Mouse (Mus musculus): ENCODE measurements at regions not wholly inside any gene's neighbourhood (a gene's known extent, or its start where the extent isn't known, plus 50 kb on each side); places are given as distances from the start of the nearest gene placed in this dataset.
A peak's percentile ranks its signal among the peaks of the same experiment; 100 is the strongest.

DNA sequence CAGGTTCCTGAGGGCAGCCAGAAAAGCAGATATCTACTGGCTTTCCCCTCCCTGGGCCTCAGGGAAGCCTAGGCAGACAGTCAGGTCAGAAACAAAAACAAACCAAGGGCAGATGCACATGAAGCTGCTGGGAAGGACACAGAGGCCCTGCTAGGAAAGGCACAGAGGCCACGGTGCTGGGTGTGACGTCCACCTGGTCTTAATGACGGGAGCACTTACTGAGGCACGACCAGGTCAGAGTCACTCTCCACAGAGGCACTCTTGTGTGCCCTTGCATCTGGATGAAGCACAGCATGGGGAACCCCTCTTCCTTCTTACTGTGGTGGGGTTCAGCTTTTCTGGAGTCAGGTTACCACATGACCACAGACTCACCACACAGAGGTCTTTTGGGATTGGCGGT lies 251.6 kb upstream of the Zmiz1 start:
- DNase-seq (ENCODE audit: low spot score) = no peak
- 51% methylated on average over 5 of the region's 5 CpGs for WGBS
- Histone ChIP-seq H3K36me3 (ENCODE audit: control insufficient read depth, insufficient read depth, low read length) (no peaks in the 10 kb centered on the region), H3K4me3 (ENCODE audit: low read depth, low read length) (no peak overlapping the region), H3K4me1 (replicated peaks; ENCODE audit: control insufficient read depth, insufficient read depth, low read length) (peaks cover 18% of the 10 kb centered on the region), H3K9me3 (ENCODE audit: control insufficient read depth, low read length) (no peaks in the 10 kb centered on the region), H3K27ac (ENCODE audit: low read depth) (no peak overlapping the region), H3K4me2 (ENCODE audit: low read length) (no peak overlapping the region), H3K9ac (ENCODE audit: low read length) (no peak overlapping the region), H3K27me3 (replicated peaks; ENCODE audit: control insufficient read depth, insufficient read depth, low read length) (no peaks in the 10 kb centered on the region)
- no peak for ATAC-seq (replicated peaks; ENCODE audit: low FRiP score, low TSS enrichment, low read depth)

DNA sequence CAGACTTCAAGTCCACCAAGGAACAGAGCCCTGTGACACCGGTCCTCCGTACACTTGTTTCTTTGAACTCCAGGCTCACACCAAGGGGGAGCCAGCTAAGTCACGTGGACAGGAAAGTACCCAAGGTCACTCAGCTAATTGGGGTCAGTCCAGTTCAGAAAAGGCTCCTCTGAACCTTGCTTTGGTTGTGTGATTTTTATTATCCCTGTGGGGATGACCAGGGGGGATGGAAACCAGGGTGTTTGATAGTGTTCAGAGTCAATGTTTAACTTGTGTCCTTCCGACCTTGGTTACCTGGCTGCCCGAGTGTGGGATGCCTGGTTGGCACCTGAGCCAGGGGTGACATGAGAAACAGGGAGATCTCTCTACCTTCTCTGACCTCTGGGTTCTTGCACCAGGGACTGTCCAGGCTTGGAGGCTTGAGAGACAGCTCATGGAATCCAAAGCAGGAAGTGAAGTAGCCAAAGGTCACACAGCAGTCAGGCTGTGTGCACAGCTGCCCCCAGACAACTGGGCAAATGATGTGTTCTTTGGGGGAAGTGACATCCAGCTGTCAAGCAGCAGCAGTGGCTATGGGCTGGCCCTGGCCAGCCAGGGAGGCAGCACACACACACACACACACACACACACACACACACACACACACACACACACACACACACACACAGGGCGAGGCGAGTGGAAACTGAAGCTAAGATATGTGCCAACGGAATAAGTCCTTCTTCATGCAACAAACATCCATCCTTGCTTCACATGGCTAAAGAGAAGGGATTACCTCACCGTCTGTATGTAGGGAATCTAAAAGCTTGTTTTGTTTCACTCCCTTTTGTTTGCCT lies 250.5 kb upstream of the Zmiz1 start:
- peaks cover 18% of the 10 kb centered on the region for H3K4me1 ChIP-seq (replicated peaks; ENCODE audit: control insufficient read depth, insufficient read depth, low read length)
- H3K9me3 ChIP-seq (ENCODE audit: control insufficient read depth, low read length) = no peaks in the 10 kb centered on the region
- peak; percentile 71; the same call in 1 of the 2 replicates for ATAC-seq (replicated peaks; ENCODE audit: low FRiP score, low TSS enrichment, low read depth)
- no peak overlapping the region for H3K4me2 ChIP-seq (ENCODE audit: low read length)
- no peak overlapping the region for H3K9ac ChIP-seq (ENCODE audit: low read length)
- no peak for DNase-seq (ENCODE audit: low spot score)
- H3K27me3 ChIP-seq (replicated peaks; ENCODE audit: control insufficient read depth, insufficient read depth, low read length) = no peaks in the 10 kb centered on the region
- 45% methylated on average over 9 of the region's 9 CpGs for WGBS
- no peak overlapping the region for H3K4me3 ChIP-seq (ENCODE audit: low read depth, low read length)
- H3K27ac ChIP-seq (ENCODE audit: low read depth) = no peak overlapping the region
- H3K36me3 ChIP-seq (ENCODE audit: control insufficient read depth, insufficient read depth, low read length) = no peaks in the 10 kb centered on the region

DNA sequence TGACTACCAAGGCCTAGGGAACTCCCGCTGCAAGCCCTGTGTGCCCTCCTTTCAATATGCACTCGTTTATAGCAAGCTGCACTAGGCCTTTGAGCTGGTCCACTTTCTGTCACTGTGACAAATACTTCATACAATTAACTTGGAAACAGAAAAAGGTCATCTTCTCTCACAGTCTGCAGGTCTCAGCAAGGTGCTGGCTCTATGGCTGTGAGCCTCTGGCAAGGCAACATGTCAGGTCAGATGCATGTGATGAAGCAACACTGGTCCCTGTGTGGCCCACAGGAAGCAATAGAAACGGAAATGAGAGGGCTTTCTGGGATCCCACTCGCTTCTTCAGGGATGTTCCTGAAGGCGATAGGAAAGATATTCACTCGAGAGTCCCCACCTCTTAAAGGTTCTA lies 245.9 kb upstream of the Zmiz1 start:
- peaks cover 4% of the 10 kb centered on the region; the same call in 1 of the 2 replicates for H3K4me1 ChIP-seq (replicated peaks; ENCODE audit: control insufficient read depth, insufficient read depth, low read length)
- no peak overlapping the region for H3K4me3 ChIP-seq (ENCODE audit: low read depth, low read length)
- 65% methylated on average over 6 of the region's 6 CpGs for WGBS
- ATAC-seq (replicated peaks; ENCODE audit: low FRiP score, low TSS enrichment, low read depth) = no peak
- no peak overlapping the region for H3K4me2 ChIP-seq (ENCODE audit: low read length)
- no peaks in the 10 kb centered on the region for H3K9me3 ChIP-seq (ENCODE audit: control insufficient read depth, low read length)
- no peaks in the 10 kb centered on the region for H3K27me3 ChIP-seq (replicated peaks; ENCODE audit: control insufficient read depth, insufficient read depth, low read length)
- no peak for DNase-seq (ENCODE audit: low spot score)
- H3K9ac ChIP-seq (ENCODE audit: low read length) = no peak overlapping the region
- no peaks in the 10 kb centered on the region for H3K36me3 ChIP-seq (ENCODE audit: control insufficient read depth, insufficient read depth, low read length)
- H3K27ac ChIP-seq (ENCODE audit: low read depth) = no peak overlapping the region

DNA sequence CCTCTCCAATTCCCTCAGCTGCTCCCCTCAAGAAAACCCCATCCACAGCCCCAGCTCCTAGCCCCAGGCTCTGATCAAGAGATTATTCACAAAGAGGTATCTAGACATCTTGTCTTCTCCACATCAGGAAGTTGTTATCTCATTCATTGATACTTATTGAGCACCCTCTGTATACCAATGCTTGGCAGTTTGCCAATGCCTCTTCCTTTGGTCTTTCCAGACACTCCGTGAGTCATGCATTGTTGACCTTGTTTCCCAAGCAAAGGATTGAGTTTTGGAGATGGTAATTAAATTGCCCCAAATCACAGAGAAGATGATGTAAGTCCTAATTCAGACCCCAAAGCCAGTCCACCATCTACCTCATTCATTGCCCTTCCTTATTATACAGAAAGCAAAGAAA lies 235.9 kb upstream of the Zmiz1 start:
- 58% methylated on average over 1 of the region's 1 CpGs for WGBS
- no peaks in the 10 kb centered on the region for H3K36me3 ChIP-seq (ENCODE audit: control insufficient read depth, insufficient read depth, low read length)
- no peak overlapping the region for H3K9ac ChIP-seq (ENCODE audit: low read length)
- no peaks in the 10 kb centered on the region for H3K9me3 ChIP-seq (ENCODE audit: control insufficient read depth, low read length)
- no peak overlapping the region for H3K27ac ChIP-seq (ENCODE audit: low read depth)
- no peaks in the 10 kb centered on the region for H3K27me3 ChIP-seq (replicated peaks; ENCODE audit: control insufficient read depth, insufficient read depth, low read length)
- ATAC-seq (replicated peaks; ENCODE audit: low FRiP score, low TSS enrichment, low read depth) (no peak), DNase-seq (ENCODE audit: low spot score) (no peak)
- H3K4me2 ChIP-seq (ENCODE audit: low read length) = no peak overlapping the region
- peaks cover 34% of the 10 kb centered on the region for H3K4me1 ChIP-seq (replicated peaks; ENCODE audit: control insufficient read depth, insufficient read depth, low read length)
- H3K4me3 ChIP-seq (ENCODE audit: low read depth, low read length) = no peak overlapping the region

DNA sequence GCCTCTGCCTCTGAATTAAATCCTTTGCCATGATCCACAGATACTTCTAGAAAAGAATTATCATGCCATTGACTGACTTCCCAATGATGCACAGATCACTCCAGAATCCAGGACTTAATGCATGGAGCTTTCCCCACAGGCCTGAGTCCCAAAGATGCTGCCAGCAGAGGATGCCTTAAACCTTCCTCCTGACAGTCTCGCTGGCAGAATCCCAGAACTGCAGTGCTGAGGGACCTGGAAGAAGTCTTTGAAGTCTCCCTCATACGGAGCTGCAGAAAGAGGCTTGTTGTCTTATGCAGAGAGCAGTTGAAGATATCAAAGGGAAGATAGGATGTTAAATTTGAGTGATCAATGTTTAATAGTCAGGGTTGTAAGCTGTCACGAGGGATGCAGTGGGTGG lies 233.8 kb upstream of the Zmiz1 start:
- Histone ChIP-seq H3K4me1 (replicated peaks; ENCODE audit: control insufficient read depth, insufficient read depth, low read length) (peaks cover 53% of the 10 kb centered on the region), H3K27me3 (replicated peaks; ENCODE audit: control insufficient read depth, insufficient read depth, low read length) (no peaks in the 10 kb centered on the region), H3K9me3 (ENCODE audit: control insufficient read depth, low read length) (no peaks in the 10 kb centered on the region), H3K9ac (ENCODE audit: low read length) (no peak overlapping the region), H3K27ac (ENCODE audit: low read depth) (peak overlapping the region; percentile 93), H3K4me2 (ENCODE audit: low read length) (no peak overlapping the region), H3K36me3 (ENCODE audit: control insufficient read depth, insufficient read depth, low read length) (no peaks in the 10 kb centered on the region), H3K4me3 (ENCODE audit: low read depth, low read length) (no peak overlapping the region)
- ATAC-seq (replicated peaks; ENCODE audit: low FRiP score, low TSS enrichment, low read depth) = no peak
- 44% methylated on average over 3 of the region's 3 CpGs for WGBS
- DNase-seq (ENCODE audit: low spot score) = no peak

DNA sequence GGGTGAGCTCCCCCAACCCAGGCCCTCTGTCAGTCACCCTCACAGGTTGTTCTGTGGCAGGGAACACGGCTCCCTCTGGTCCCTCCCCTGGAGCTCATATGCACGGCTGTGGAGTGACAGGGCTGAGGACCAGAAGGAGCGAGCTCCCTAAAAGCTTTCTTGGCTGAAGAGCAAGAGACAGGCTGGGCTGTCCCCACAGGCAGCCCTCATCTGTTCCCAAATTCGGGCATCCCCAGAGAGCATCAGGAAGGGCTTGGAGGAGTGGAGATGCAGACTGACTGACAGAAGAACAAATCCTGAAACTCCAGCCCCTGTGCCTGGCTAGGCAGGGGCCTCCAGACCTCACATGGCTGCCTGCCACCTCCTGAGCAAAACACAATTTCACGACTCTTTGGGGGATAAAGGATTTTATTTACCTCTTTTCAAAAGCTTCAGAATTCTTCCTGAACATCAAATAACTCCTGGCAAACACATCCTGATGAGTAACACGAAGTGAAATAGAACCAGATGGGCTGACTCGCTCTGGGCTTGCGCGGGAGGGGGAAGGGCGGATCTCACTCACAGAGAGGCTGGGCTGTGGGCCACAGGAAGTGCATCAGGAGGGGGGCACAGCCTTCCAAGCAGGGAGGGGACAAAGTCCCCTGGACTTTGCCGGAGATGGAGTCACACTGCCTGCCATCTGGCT lies 232.7 kb upstream of the Zmiz1 start:
- H3K4me2 ChIP-seq (ENCODE audit: low read length) = peak overlapping the region; percentile 39
- peak overlapping the region; percentile 93 for H3K27ac ChIP-seq (ENCODE audit: low read depth)
- whole genome bisulfite sequencing = 8% methylated on average over 11 of the region's 11 CpGs
- DNase-seq (ENCODE audit: low spot score) (peak; percentile 65), ATAC-seq (replicated peaks; ENCODE audit: low FRiP score, low TSS enrichment, low read depth) (peak; percentile 87)
- H3K27me3 ChIP-seq (replicated peaks; ENCODE audit: control insufficient read depth, insufficient read depth, low read length) = no peaks in the 10 kb centered on the region
- no peaks in the 10 kb centered on the region for H3K36me3 ChIP-seq (ENCODE audit: control insufficient read depth, insufficient read depth, low read length)
- H3K4me1 ChIP-seq (replicated peaks; ENCODE audit: control insufficient read depth, insufficient read depth, low read length) = peaks cover 53% of the 10 kb centered on the region
- H3K9me3 ChIP-seq (ENCODE audit: control insufficient read depth, low read length) = no peaks in the 10 kb centered on the region
- H3K9ac ChIP-seq (ENCODE audit: low read length) = 0 out of 2 replicates have a peak overlapping the region, but pooled peaks have one; percentile 32
- peak overlapping the region; percentile 11; the same call in 1 of the 2 replicates for H3K4me3 ChIP-seq (ENCODE audit: low read depth, low read length)

DNA sequence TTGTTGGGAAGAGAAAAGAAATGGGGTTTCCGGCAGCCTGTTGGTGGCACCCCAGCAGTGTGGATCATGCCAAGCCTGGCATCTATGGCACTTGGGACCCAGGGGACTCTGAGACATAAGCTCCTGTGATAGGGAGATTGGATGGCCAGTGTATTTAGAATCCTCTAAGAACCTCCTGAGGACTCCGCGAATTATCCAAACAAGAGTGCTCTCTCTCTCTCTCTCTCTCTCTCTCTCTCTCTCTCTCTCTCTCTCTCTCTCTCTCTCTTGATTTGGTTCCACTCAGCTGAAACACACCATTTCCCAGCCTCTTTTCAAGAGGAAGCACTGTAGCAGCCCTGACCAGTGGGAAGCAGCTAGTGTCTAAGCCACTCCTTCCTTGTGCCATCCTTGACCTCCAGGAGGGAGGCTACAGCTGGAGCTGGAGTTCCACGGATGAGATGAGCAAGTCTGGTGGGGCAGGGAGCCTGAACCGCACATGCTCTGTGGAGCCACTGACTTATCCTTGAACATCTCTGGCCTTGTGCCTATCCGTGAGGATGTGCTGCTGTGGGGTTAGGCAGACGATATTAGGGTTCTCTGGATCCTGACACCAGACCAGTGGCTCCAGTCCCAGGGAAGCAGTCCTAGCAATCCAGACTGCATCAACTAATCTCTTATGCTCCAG lies 232.0 kb upstream of the Zmiz1 start:
- Histone ChIP-seq H3K27me3 (replicated peaks; ENCODE audit: control insufficient read depth, insufficient read depth, low read length) (no peaks in the 10 kb centered on the region), H3K4me3 (ENCODE audit: low read depth, low read length) (peak overlapping the region; percentile 11; the same call in 1 of the 2 replicates), H3K4me1 (replicated peaks; ENCODE audit: control insufficient read depth, insufficient read depth, low read length) (peaks cover 59% of the 10 kb centered on the region), H3K27ac (ENCODE audit: low read depth) (peak overlapping the region; percentile 93), H3K36me3 (ENCODE audit: control insufficient read depth, insufficient read depth, low read length) (no peaks in the 10 kb centered on the region), H3K9ac (ENCODE audit: low read length) (0 out of 2 replicates have a peak overlapping the region, but pooled peaks have one; percentile 32), H3K4me2 (ENCODE audit: low read length) (peak overlapping the region; percentile 39), H3K9me3 (ENCODE audit: control insufficient read depth, low read length) (no peaks in the 10 kb centered on the region)
- ATAC-seq (replicated peaks; ENCODE audit: low FRiP score, low TSS enrichment, low read depth) (no peak), DNase-seq (ENCODE audit: low spot score) (peak; percentile 82)
- WGBS = 27% methylated on average over 7 of the region's 7 CpGs

DNA sequence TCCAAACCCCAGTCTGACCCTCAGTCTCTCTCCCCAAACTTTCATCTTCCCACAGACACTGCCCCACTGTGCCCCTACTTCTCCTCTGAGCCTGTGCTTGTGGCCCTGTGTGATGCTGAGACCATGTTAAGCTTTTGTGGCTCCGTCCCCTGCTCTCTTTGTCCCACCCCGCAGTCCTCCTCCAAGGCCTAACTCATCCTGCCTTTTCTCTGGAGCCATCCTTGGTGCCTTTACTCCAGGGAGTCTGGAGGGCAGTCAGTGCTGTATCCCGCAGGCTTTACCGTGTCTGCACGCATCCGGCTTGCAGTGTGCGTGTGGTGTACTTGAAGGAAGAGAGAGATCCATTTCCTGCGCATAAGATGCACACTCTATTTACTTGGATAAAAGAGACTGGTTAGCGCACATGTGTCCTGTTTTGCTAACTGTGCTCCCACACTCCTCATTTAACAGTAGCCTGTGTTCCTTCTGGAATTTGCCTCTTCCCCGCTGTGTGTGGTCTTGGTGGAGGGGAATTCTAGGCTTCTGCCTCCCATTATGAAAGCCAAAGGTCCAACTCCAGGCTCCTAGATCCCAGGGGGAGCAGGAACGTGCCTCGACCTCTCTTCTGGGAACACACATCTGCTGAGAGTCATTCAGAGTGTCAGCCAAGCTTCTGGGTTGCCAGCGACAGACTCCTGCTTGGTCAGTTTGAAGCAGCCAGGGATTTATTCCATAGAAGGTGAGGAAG lies 230.5 kb upstream of the Zmiz1 start:
- Histone ChIP-seq H3K27ac (ENCODE audit: low read depth) (peak overlapping the region; percentile 93), H3K4me2 (ENCODE audit: low read length) (no peak overlapping the region), H3K4me3 (ENCODE audit: low read depth, low read length) (no peak overlapping the region), H3K27me3 (replicated peaks; ENCODE audit: control insufficient read depth, insufficient read depth, low read length) (no peaks in the 10 kb centered on the region), H3K36me3 (ENCODE audit: control insufficient read depth, insufficient read depth, low read length) (no peaks in the 10 kb centered on the region), H3K9me3 (ENCODE audit: control insufficient read depth, low read length) (no peaks in the 10 kb centered on the region), H3K9ac (ENCODE audit: low read length) (no peak overlapping the region), H3K4me1 (replicated peaks; ENCODE audit: control insufficient read depth, insufficient read depth, low read length) (peaks cover 62% of the 10 kb centered on the region)
- 55% methylated on average over 13 of the region's 13 CpGs for WGBS
- ATAC-seq (replicated peaks; ENCODE audit: low FRiP score, low TSS enrichment, low read depth) (no peak), DNase-seq (ENCODE audit: low spot score) (no peak)

All from intestine, embryonic 14.5 days (tissue).